Mouse (Mus musculus) kidney, embryonic 14.5 days (tissue): ENCODE data around the gene Atf7ip2. TPM values are rescaled to one million over a fixed set of nuclear protein-coding genes. Genes with fewer than 3 reads are reported as not detected.

Source experiments
- ATAC-seq: fragments of 200-750 bp; cut with Nextera tagmentation; 2 replicates; pipeline ENCODE4 v1.8.0; 2017; ENCODE audit warnings: moderate number of reproducible peaks, mild to moderate bottlenecking, moderate TSS enrichment, moderate library complexity; ENCODE audit not compliant: low FRiP score, low TSS enrichment
- H3K27ac ChIP-seq: fragments of 300-500 bp; sonication (generic); 2 replicates; pipeline ENCODE4 v1.5.1; 2014; ENCODE audit warnings: low read depth, mild to moderate bottlenecking, low read length, moderate library complexity, mixed read lengths
- H3K27me3 ChIP-seq: fragments of 300-500 bp; sonication (generic); 2 replicates; pipeline ENCODE4 v1.6.1; 2014; ENCODE audit warnings: mild to moderate bottlenecking, low read length; ENCODE audit not compliant: control insufficient read depth, insufficient read depth
- H3K36me3 ChIP-seq: fragments of 300-500 bp; sonication (generic); 2 replicates; pipeline ENCODE4 v1.6.1; 2014; ENCODE audit warnings: low read length, mixed read lengths; ENCODE audit not compliant: control insufficient read depth, insufficient read depth
- H3K4me1 ChIP-seq: fragments of 300-500 bp; sonication (generic); 2 replicates; pipeline ENCODE4 v1.6.1; 2014; ENCODE audit warnings: low read length, mixed read lengths; ENCODE audit not compliant: control insufficient read depth, insufficient read depth
- H3K4me2 ChIP-seq: fragments of 300-500 bp; sonication (generic); replicated peaks from 2 replicates; pipeline ENCODE4 v1.6.1; 2014; ENCODE audit warnings: low read depth, mild to moderate bottlenecking, low read length
- H3K4me3 ChIP-seq: fragments of 300-500 bp; sonication (generic); 2 replicates; pipeline ENCODE4 v1.5.1; 2014; ENCODE audit warnings: mild to moderate bottlenecking, low read length
- H3K9ac ChIP-seq: fragments of 300-500 bp; sonication (generic); 2 replicates; pipeline ENCODE4 v1.6.1; 2014; ENCODE audit warnings: low read depth, mild to moderate bottlenecking, low read length, moderate library complexity
- H3K9me3 ChIP-seq: fragments of 300-500 bp; sonication (generic); 2 replicates; pipeline ENCODE4 v1.6.1; 2016; ENCODE audit warnings: low read length; ENCODE audit not compliant: control insufficient read depth
- WGBS: fragments of 180-500 bp; shearing (Covaris S2); extraction: QIAGEN DNeasy Blood & Tissue Kit; methylation state at CpG from one replicate; pipeline ENCODE4 v1.1.7; 2014; 5-methylcytosine and 5-hydroxymethylcytosine counted together
- polyA plus RNA-seq: library from polyadenylated mRNA; unstranded; fragments of >200 nt; fragmentation: Nextera tagmentation; extraction: Ambion mirVana; gene quantifications from 2 replicates; pipeline ENCODE4 v1.2.1, GENCODE M21; 2014

Gene Atf7ip2
- polyA plus RNA-seq, 1 experiment from 2014 or later: 2.9 TPM

DNA sequence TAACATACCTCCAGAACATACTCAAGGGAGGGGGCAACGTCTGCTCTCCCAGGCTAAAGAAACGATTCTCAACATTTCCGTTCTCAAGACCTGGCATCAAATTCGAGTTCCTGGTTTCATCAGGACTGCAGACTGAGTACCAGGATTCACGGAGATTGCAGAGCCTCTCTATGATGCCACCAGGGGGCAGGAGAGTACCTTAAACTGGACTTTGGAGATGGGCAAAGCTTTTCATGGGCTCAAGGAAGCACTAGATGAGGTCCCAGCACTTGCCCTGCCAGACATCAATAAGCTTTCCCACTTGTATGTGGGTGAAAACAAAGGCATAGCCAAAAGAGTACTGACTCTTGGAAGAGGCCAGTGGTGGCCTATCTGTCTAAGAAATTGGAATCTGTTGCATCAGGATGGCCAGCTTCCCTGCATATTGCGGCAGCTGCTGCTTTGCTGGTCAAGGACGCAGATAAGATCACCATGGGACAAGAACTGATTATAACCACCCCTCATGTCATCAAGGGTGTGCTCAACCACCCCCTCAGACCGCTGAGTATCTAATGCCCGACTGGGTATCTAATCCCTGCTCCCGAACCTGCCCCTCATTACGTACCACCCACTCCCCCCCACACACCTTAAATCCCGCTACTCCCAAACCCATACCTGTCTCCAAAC is 87.9 kb downstream of the Atf7ip2 start:
- Histone ChIP-seq H3K36me3 (no peaks in the 10 kb centered on the region; the same call in 1 of the 2 replicates), H3K4me2 (no peak overlapping the region), H3K9me3 (no peaks in the 10 kb centered on the region), H3K9ac (no peak overlapping the region), H3K27ac (no peak overlapping the region), H3K4me3 (no peak overlapping the region), H3K4me1 (0 out of 2 replicates have a peak, but pooled peaks cover 2% of the 10 kb centered on the region), H3K27me3 (no peaks in the 10 kb centered on the region)
- WGBS: 53% methylated on average over 12 of the region's 12 CpGs
- no peak for ATAC-seq

DNA sequence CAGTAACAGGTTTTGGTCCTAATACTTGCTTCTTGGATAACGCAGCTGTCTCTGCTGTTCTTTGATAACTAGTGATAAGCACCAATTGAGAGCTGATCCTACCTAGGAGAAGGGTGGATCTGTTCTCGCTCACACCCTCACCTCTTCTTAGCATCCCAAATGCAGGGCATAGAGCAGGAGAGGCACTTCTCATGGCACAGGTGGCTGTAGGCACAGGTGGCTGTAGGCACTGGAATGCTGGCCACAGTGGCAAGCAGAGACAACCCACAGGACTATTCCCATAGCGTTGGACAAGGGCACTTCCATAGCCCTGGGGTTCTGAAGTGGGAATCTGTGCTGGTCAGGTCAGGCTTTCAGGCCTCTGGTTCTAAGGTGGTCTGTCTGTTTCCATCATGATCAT is 89.4 kb downstream of the Atf7ip2 start:
- H3K27me3 ChIP-seq: no peaks in the 10 kb centered on the region
- H3K9me3 ChIP-seq: no peaks in the 10 kb centered on the region
- no peak overlapping the region for H3K4me2 ChIP-seq
- H3K36me3 ChIP-seq: no peaks in the 10 kb centered on the region; the same call in 1 of the 2 replicates
- no peak overlapping the region for H3K9ac ChIP-seq
- H3K27ac ChIP-seq: no peak overlapping the region
- WGBS: 87% methylated on average over 3 of the region's 3 CpGs
- 0 out of 2 replicates have a peak, but pooled peaks cover 2% of the 10 kb centered on the region for H3K4me1 ChIP-seq
- no peak for ATAC-seq
- H3K4me3 ChIP-seq: no peak overlapping the region

DNA sequence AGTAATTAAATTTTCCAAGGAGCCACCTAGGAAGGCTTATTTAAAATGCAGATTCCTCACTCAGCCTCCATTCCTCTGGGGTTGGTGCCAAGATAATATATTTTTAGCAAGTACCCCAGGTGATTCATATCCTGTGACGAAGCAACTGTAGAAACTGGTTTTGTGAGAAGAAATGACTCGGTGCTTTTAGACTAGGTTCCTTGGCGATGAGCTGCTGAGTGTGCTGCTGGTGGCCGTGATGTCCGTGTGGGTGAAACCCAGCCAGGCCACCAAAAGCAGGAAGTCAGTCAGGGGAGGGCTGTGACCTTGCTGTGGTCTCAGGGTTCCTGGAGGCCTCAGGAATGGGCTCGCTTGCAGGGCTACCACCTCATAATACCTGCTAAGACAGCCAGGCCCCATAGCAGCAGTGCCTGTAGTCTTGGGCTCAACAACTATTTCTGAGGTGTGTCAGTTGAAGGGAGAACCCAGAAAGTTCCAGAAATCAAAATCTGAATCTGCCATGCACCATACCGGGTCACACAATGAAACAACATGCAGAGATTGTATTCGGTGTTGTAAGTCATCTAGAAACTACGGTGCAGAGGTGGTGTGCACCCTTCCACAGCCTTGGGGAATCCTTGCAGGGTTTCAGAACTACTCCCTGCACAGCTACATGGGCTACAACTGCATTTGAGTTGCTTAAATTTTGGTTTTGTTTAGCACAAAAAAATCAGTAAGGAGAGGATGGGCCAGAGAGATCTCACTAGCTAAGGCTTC is 94.2 kb downstream of the Atf7ip2 start:
- Histone ChIP-seq H3K9ac (no peak overlapping the region), H3K9me3 (no peaks in the 10 kb centered on the region), H3K27ac (no peak overlapping the region), H3K4me2 (no peak overlapping the region), H3K27me3 (no peaks in the 10 kb centered on the region), H3K36me3 (no peaks in the 10 kb centered on the region; the same call in 1 of the 2 replicates), H3K4me1 (0 out of 2 replicates have a peak, but pooled peaks cover 2% of the 10 kb centered on the region), H3K4me3 (no peak overlapping the region)
- ATAC-seq: no peak
- WGBS: 64% methylated on average over 9 of the region's 9 CpGs

DNA sequence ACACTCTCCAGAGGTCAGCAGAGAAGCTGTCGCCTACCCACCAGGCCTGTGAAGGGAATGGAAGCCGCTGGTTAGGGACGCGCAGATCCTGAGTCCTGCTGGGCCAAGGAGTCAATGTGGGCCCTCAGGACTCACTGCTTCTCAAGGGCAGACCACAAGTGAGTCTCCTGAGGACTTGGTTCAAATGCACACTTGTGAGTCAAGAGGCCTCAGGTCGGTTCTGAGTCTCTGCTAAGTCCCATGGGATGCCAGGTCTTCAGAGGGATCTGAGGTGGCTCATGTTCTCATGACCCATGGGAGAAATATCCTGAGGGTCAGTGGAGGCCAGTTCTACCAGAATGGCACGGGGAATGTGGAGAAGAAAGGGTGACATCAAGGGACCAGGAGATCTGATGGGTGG is 95.6 kb downstream of the Atf7ip2 start:
- 0 out of 2 replicates have a peak, but pooled peaks cover 2% of the 10 kb centered on the region for H3K4me1 ChIP-seq
- no peak overlapping the region for H3K27ac ChIP-seq
- H3K36me3 ChIP-seq: no peaks in the 10 kb centered on the region; the same call in 1 of the 2 replicates
- no peaks in the 10 kb centered on the region for H3K27me3 ChIP-seq
- no peaks in the 10 kb centered on the region for H3K9me3 ChIP-seq
- H3K9ac ChIP-seq: no peak overlapping the region
- no peak for ATAC-seq
- H3K4me3 ChIP-seq: no peak overlapping the region
- 87% methylated on average over 6 of the region's 6 CpGs for WGBS
- no peak overlapping the region for H3K4me2 ChIP-seq

DNA sequence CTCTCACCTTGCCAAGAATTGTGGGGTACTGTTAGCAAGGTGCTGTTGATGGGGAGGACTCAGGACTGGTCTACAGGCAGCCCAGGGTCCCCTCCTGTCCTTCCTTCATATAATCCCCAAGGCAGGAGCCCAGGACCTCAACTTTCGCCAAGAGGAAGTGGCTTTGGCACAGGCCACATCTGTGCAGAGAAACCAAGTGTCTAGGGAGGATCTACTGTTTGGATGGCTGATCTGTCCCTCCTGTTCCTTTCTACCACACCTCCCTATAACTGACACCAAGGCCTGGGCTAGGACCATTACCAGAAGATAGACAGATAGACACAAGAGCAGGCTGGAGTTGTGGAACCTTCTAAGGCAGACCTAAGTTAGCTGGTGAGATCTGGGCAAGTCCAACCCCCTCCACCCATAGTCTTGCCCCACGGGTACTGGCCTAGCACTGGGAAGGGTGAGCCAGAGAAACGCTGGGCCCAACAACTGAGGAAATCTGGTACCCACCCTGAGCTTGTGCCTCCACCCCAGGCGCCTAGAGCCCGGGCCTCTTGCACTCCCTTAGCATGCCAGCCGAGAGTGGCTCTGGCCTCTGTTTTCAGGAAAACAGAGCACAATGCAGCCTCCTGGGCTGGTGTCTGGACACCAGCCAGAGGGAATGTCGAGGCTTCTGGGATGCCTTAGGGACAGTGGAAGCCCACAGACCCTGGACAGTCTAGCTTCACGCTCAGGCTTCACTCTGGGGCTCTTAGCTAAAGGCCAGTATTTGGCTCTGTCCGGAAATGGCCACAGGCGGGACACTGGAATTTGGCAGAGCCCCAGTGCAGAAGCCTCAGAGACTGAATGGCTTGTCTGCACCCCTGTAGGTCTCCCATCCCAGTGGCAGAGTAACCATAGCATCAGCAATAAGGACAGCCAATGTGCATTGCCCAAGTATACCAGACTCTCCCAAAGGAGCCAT is 105.5 kb downstream of the Atf7ip2 start:
- Histone ChIP-seq H3K4me2 (no peak overlapping the region), H3K27ac (no peak overlapping the region), H3K9me3 (peaks cover 2% of the 10 kb centered on the region; the same call in 1 of the 2 replicates), H3K4me1 (no peaks in the 10 kb centered on the region), H3K27me3 (no peaks in the 10 kb centered on the region), H3K9ac (no peak overlapping the region), H3K4me3 (no peak overlapping the region), H3K36me3 (no peaks in the 10 kb centered on the region)
- ATAC-seq: no peak
- 89% methylated on average over 10 of the region's 10 CpGs for WGBS

GRCm38 (mm10) chr16:10299637-10300036 is 107.1 kb downstream of the Atf7ip2 start:
- no peak overlapping the region for H3K9ac ChIP-seq
- H3K9me3 ChIP-seq: peaks cover 2% of the 10 kb centered on the region; the same call in 1 of the 2 replicates
- no peaks in the 10 kb centered on the region for H3K4me1 ChIP-seq
- H3K4me2 ChIP-seq: no peak overlapping the region
- H3K36me3 ChIP-seq: no peaks in the 10 kb centered on the region
- 23% methylated on average over 8 of the region's 8 CpGs for WGBS
- H3K27ac ChIP-seq: no peak overlapping the region
- ATAC-seq: no peak
- no peak overlapping the region for H3K4me3 ChIP-seq
- H3K27me3 ChIP-seq: no peaks in the 10 kb centered on the region

DNA sequence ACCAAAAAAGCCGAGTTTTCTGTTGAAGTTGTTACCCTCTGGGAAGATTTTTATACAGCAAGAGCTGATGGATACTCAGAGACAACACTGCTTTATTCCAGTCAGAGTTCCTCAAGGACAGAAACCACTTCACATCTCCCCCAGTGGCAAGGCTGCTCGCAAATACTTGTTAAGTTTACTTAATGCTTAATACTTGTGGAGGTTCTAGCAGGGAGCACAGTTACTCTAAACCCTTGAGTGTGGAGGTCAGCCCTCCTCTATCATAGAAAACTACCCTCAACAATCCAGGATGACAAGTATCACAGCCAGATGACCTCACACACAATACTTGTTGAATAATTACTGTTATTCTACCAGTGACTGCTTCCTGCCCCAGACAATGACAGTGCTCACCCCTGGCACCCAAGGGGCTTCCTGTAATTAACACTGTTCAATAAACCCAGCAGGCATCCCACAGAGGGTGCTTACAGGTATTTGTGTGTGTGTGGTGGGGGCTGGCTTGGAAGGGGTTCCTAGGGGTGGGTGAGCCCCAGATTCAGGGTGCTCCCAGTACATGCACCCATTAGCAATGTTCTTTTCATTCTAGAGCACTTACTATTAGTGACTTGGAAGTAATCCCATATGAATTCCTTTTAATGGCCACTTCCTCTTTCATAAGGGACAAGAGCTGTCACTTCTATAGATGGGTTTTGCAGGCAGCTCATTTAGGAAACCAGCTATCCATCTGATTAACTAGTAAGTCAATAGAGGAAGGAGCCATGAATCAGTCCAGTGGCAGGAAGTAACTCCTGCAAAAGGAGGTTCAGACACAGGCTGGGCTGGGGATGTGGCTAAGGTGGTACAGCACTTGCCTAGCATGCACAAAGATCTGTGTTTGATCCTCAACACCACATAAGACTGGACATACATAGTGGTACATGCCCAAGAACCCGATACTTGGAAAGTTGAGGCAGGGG is 108.0 kb downstream of the Atf7ip2 start:
- Histone ChIP-seq H3K4me1 (no peaks in the 10 kb centered on the region), H3K27ac (no peak overlapping the region), H3K27me3 (no peaks in the 10 kb centered on the region), H3K36me3 (no peaks in the 10 kb centered on the region), H3K9me3 (peaks cover 2% of the 10 kb centered on the region; the same call in 1 of the 2 replicates), H3K4me3 (no peak overlapping the region), H3K4me2 (no peak overlapping the region), H3K9ac (no peak overlapping the region)
- no peak for ATAC-seq
- WGBS: 58% methylated on average over 3 of the region's 3 CpGs
